Mouse (Mus musculus) neural tube, embryonic 15.5 days (tissue): ENCODE data around the gene Gm11146. TPM values are rescaled to one million over a fixed set of nuclear protein-coding genes. Genes with fewer than 3 reads are reported as not detected.

Experiments used
- ATAC-seq: fragments of 200-750 bp; cut with Nextera tagmentation; 2 replicates; pipeline ENCODE4 v1.8.0; 2017; ENCODE audit warnings: mild to moderate bottlenecking, moderate TSS enrichment, moderate library complexity; ENCODE audit not compliant: low FRiP score
- H3K27ac ChIP-seq: fragments of 300-500 bp; sonication (generic); replicated peaks from 2 replicates; pipeline ENCODE4 v1.5.1; 2015; ENCODE audit warnings: mild to moderate bottlenecking, inconsistent platforms
- H3K27me3 ChIP-seq: fragments of 300-500 bp; sonication (generic); replicated peaks from 2 replicates; pipeline ENCODE4 v1.6.1; 2015; ENCODE audit warnings: inconsistent platforms
- H3K36me3 ChIP-seq: fragments of 300-500 bp; sonication (generic); 2 replicates; pipeline ENCODE4 v1.6.1; 2015; ENCODE audit warnings: inconsistent platforms
- H3K4me1 ChIP-seq: fragments of 300-500 bp; sonication (generic); 2 replicates; pipeline ENCODE4 v1.6.1; 2015; ENCODE audit warnings: inconsistent platforms
- H3K4me2 ChIP-seq: fragments of 300-500 bp; sonication (generic); 2 replicates; pipeline ENCODE4 v1.6.1; 2015; ENCODE audit warnings: inconsistent platforms, mild to moderate bottlenecking, moderate library complexity
- H3K4me3 ChIP-seq: fragments of 300-500 bp; sonication (generic); replicated peaks from 2 replicates; pipeline ENCODE4 v1.5.1; 2015; ENCODE audit warnings: mild to moderate bottlenecking, inconsistent platforms
- H3K9ac ChIP-seq: fragments of 300-500 bp; sonication (generic); replicated peaks from 2 replicates; pipeline ENCODE4 v1.6.1; 2015; ENCODE audit warnings: mild to moderate bottlenecking, inconsistent platforms
- H3K9me3 ChIP-seq: fragments of 300-500 bp; sonication (generic); replicated peaks from 2 replicates; pipeline ENCODE4 v1.6.1; 2016; ENCODE audit warnings: inconsistent platforms
- WGBS: fragments of 180-500 bp; shearing (Covaris S2); methylation state at CpG from one replicate; pipeline ENCODE4 v1.1.7; 2015; ENCODE audit warnings: mixed read lengths; 5-methylcytosine and 5-hydroxymethylcytosine counted together
- polyA plus RNA-seq: library from polyadenylated mRNA; unstranded; fragments of >200 nt; fragmentation: Nextera tagmentation; extraction: Ambion mirVana; gene quantifications from 2 replicates; pipeline ENCODE4 v1.2.1, GENCODE M21; 2015

Gene Gm11146
- polyA plus RNA-seq, result not detected in 2 replicates

DNA sequence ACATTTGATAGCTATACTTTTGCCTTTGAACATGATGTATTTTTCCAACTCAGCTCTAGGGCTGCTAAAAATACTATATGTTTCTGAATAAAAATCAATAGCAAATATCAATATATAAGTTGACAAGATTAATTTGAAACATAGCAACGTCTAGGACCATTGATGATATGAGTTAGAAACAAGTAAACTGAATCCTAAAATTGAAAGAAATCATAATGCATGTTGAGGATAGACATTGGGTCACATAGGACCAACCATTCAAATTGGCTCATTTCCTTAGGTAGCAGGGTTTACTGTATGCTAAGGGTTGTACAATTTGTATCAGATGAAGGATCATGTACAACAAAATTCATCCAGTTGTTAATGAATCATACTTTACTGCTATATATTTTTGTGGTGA, at the start of gene Gm11146:
Gene Gm11146 (minus strand): TSS at position 101 of the 400 bp plus-strand sequence.
- Histone ChIP-seq H3K9me3 (no peaks in the 10 kb centered on the region), H3K4me3 (no peak within 1 kb of the TSS), H3K36me3 (no peaks in the 10 kb centered on the region), H3K4me1 (no peaks in the 10 kb centered on the region), H3K9ac (no peak within 1 kb of the TSS), H3K4me2 (no peak within 1 kb of the TSS), H3K27me3 (no peaks in the 10 kb centered on the region), H3K27ac (peak within 1 kb of the TSS; percentile 30; the same call in 1 of the 2 replicates)
- no peak for ATAC-seq
- WGBS, result 84% methylated on average over 1 of the region's 1 CpGs

DNA sequence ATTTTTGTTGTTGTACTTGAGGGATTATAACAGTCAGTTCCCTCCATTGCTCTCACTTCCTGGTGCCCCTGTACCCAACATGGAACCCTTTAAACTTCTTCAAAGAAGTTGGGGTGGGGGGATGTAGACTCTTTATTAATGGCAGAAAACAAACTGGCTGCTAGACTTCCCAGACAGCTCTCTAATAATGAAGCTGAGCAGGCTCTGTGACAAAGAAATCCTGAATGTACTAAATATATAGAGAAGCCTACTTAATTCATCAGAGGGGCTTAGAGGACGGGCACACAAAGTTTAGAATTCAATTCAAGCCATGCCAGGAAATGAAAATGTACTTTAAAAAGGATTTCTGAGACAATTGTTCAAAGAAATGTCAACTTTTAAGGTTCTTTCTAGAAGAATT, 48.7 kb upstream of the Gm11146 start:
- ATAC-seq, result no peak
- Histone ChIP-seq H3K4me2 (no peak overlapping the region), H3K27ac (peak overlapping the region; percentile 58; the same call in 1 of the 2 replicates), H3K4me1 (peaks cover 20% of the 10 kb centered on the region), H3K4me3 (no peak overlapping the region), H3K9ac (no peak overlapping the region), H3K36me3 (no peaks in the 10 kb centered on the region), H3K27me3 (no peaks in the 10 kb centered on the region), H3K9me3 (no peaks in the 10 kb centered on the region)
- WGBS, result 53% methylated on average over 1 of the region's 1 CpGs

DNA sequence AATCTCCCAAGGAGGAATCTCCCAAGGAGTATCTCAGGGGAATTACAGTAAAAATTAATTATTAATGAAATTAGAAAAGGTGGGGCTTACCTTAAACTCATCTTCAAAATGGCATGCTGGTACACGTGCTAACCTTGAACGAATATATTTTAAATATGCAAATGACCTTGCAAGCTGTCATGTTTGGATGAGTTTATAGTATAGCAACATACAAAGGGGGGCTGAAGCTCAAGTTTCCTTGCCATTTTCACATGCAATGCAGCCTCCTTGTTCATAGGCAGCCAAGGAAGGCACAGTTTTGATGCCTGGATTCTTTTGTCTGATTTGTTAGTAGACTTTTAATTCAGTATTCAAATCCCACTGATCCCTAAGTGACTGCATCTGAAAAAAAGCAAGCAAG, 47.1 kb upstream of the Gm11146 start:
- peak overlapping the region; percentile 35; the same call in 1 of the 2 replicates for H3K4me2 ChIP-seq
- H3K4me1 ChIP-seq, result peaks cover 20% of the 10 kb centered on the region
- no peaks in the 10 kb centered on the region for H3K27me3 ChIP-seq
- H3K27ac ChIP-seq, result peak overlapping the region; percentile 71
- 21% methylated on average over 2 of the region's 2 CpGs for WGBS
- H3K4me3 ChIP-seq, result no peak overlapping the region
- H3K9ac ChIP-seq, result no peak overlapping the region
- H3K36me3 ChIP-seq, result no peaks in the 10 kb centered on the region
- no peaks in the 10 kb centered on the region for H3K9me3 ChIP-seq
- no peak for ATAC-seq

DNA sequence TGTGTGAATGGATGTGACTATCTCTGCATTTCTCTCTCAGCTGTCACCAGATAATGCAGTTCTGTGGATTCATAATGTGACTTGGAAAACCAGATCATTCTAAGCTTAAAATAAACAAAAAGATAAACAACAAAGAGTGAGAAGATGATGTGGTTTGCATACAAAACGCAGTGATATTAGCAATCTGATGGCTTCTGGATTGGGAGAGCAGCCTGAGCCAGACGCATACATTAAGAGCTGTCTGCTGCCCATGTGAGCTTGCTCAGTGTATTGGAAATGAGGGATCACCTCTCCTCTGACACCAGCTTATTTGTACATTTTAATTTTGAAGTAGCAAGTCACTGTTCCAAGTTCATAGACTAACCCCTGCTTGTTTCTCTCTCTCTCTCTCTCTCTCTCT, 46.3 kb upstream of the Gm11146 start:
- peaks cover 25% of the 10 kb centered on the region for H3K4me1 ChIP-seq
- no peak overlapping the region for H3K4me3 ChIP-seq
- H3K4me2 ChIP-seq, result peak overlapping the region; percentile 35
- peak overlapping the region; percentile 78 for H3K27ac ChIP-seq
- no peak overlapping the region for H3K9ac ChIP-seq
- ATAC-seq, result no peak
- no peaks in the 10 kb centered on the region for H3K9me3 ChIP-seq
- no peaks in the 10 kb centered on the region for H3K36me3 ChIP-seq
- 9% methylated on average over 2 of the region's 2 CpGs for WGBS
- H3K27me3 ChIP-seq, result no peaks in the 10 kb centered on the region

DNA sequence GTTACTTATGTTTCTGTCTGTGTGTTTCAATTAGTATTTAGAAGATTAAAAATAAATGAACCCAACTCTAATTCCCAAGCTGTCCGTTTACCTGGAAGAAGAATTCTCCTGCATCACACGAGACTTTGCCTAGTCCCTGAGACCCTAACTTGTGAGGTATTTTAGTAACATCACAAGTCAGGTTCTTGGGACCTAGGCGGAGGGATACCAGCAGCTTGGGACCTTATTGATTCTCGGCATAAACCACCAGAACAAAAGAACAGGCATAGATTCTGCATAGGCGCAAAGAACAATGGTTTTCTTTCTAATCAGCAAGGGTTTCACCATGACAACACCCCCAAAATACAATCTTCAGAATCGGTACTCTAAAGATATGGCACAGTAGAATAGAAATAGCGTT, 44.3 kb upstream of the Gm11146 start:
- Histone ChIP-seq H3K9me3 (no peaks in the 10 kb centered on the region), H3K4me2 (peak overlapping the region; percentile 52), H3K27ac (peak overlapping the region; percentile 87), H3K27me3 (no peaks in the 10 kb centered on the region), H3K4me3 (peak overlapping the region; percentile 31), H3K4me1 (peaks cover 36% of the 10 kb centered on the region), H3K9ac (peak overlapping the region; percentile 34), H3K36me3 (no peaks in the 10 kb centered on the region)
- ATAC-seq, result no peak
- 43% methylated on average over 7 of the region's 7 CpGs for WGBS

DNA sequence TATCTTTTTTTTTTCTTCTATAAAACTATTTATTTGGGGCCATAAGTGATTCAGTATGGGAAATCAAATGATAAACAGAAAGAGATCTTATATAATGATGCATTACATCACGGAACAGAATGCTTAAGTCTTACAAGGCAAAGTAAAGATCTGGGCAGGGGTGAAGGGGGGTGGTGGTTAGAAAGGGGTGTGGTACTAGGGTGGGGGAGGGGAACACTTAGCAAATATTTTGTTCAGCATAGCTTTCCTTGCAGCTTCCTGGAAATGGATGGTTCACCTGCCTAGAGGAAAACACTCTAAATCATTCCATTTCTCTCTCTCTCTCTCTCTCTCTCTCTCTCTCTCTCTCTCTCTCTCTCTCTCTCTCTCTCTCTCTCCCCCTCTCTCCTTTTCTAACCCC, 43.1 kb upstream of the Gm11146 start:
- peaks cover 32% of the 10 kb centered on the region for H3K4me1 ChIP-seq
- peak overlapping the region; percentile 38 for H3K9ac ChIP-seq
- peak overlapping the region; percentile 34 for H3K4me3 ChIP-seq
- peak overlapping the region; percentile 82 for H3K27ac ChIP-seq
- H3K27me3 ChIP-seq, result no peaks in the 10 kb centered on the region
- no peaks in the 10 kb centered on the region for H3K36me3 ChIP-seq
- WGBS, result 28% methylated on average over 1 of the region's 1 CpGs
- H3K4me2 ChIP-seq, result peak overlapping the region; percentile 71
- ATAC-seq, result peak; percentile 29; the same call in 1 of the 2 replicates
- H3K9me3 ChIP-seq, result no peaks in the 10 kb centered on the region

DNA sequence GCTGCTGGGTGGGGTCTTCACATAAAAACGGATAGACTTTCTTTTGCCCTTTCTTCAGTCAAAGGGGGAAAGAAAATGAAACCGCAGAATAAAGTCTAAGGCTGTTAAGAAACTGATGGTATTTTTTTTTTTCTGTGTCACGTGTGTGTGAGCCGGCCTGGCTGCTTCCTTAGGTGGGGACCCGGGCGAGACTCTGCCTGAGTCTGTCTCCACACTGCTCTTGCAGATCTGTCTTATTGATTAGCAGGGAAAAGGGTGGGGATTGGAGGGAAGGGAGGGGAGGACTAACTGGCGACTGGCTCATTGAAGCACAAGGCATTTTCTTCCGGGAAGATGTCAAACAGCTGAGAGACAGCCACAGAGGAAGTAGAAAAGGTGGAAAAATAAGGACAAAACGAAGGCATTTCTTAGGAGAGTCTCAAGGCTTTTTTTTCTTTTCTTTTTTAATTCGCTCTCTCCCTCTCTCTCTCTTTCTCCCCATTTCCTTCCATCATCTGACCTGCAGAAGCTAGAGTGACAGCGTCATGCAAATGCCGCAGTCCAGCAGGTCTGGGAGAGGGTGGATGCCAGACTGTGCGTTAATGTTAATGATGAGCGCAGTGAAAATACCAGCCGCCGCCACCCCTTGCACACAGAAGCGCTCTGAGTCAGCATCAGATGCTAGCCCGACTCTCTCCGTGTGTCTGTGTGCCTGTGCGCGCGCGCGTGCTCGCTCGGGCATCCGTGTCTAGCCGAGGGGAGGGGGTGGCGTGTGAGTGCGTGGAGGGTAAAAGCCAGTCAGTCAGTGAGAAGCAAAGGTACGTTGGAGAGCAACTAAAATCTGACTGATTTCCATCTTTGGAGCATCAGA, 42.2 kb upstream of the Gm11146 start:
- Histone ChIP-seq H3K36me3 (no peaks in the 10 kb centered on the region), H3K27ac (peak overlapping the region; percentile 98), H3K27me3 (no peaks in the 10 kb centered on the region), H3K4me3 (peak overlapping the region; percentile 48), H3K4me2 (peak overlapping the region; percentile 71), H3K9me3 (no peaks in the 10 kb centered on the region), H3K4me1 (peaks cover 29% of the 10 kb centered on the region), H3K9ac (peak overlapping the region; percentile 70)
- peak; percentile 94 for ATAC-seq
- WGBS, result 2% methylated on average over 31 of the region's 31 CpGs

DNA sequence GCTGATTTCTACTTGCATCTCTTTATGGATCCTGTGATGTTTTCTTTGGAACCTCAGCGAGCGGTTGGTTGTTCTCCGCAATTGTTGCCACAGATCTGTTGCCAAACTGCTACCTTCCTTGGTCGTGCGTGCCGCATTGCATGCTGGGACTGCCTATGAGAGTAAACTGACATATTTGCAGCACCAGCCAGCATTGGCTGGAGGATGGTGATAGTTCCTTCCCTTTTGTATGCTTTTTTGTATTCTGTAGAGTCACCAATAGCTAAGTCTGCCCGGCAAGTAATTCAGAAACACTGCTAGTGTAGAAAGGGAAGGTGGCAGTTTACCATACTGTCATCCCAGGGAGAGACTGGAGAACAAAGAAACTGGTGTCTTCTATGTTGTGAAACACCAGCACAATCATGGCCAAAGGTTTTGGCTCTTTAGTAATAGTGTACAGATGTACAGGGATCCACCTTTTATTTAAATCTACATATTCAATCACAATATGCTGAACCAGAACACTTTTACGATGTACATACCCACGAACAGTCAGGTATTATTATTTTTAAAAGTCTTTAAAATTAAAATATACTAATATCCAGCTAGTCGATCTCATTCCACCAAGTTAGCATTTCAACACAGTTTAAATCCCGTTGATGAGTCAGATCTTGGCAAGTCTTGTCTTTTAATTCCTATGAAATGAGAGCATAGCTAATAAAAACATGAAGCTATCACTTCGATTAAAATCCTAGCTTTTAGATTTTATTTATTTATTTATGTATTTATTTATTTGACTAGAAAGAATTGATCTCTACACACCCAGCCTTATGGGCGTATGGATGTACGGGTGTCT, 41.4 kb upstream of the Gm11146 start:
- Histone ChIP-seq H3K4me1 (peaks cover 26% of the 10 kb centered on the region), H3K27ac (peak overlapping the region; percentile 98), H3K4me3 (peak overlapping the region; percentile 48), H3K9ac (peak overlapping the region; percentile 70), H3K36me3 (no peaks in the 10 kb centered on the region), H3K27me3 (no peaks in the 10 kb centered on the region), H3K9me3 (no peaks in the 10 kb centered on the region), H3K4me2 (peak overlapping the region; percentile 71)
- 55% methylated on average over 14 of the region's 14 CpGs for WGBS
- ATAC-seq, result no peak

DNA sequence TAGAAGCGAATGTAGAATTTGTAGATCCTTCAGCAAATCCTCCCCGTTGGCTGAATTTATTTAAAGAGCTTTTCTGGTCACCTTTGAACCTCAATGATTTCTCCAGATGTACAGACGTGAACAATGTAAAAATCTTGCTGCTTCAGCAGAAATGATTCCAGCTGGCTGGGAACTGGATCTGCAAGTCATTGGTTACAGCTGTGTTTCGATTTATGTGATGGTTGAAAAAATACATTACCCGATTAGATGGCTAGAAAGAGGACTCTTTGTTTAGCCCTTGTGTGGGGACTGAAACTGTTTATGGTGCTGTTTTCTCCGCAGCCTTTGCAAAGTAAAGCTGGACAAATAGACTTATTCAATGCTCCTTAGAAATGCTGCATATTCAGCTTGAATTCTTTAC, 34.6 kb upstream of the Gm11146 start:
- Histone ChIP-seq H3K4me2 (peak overlapping the region; percentile 23), H3K9me3 (no peaks in the 10 kb centered on the region), H3K4me3 (no peak overlapping the region), H3K27me3 (no peaks in the 10 kb centered on the region), H3K27ac (peak overlapping the region; percentile 81), H3K36me3 (no peaks in the 10 kb centered on the region), H3K9ac (no peak overlapping the region), H3K4me1 (peaks cover 10% of the 10 kb centered on the region)
- no peak; the same call in 1 of the 2 replicates for ATAC-seq
- 14% methylated on average over 6 of the region's 6 CpGs for WGBS

DNA sequence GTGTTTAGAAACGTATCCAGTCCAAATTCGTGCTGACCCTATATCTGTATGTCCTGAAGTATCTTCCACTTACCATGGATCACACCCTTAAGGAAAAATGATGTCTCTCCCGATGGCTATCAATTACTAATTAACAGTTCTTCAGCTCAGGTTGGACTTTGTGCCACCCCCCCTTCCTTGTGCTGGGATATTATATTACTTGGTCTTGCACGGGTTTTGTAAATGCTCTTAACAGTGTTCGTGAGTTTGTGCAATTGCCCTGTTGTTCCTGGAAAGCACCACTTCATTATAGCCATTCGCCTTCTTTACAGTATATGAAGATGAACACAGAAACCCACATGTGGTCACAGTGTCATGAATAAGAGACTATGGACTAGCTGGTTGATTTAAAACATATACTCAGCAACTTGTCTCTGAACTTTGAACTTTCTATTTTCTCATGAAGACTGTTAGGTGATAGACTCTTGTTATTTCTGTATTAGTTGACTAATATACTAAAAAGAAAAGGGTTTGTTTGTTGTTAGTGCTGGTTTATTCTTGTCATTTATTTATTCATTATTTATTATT, 30.5 kb upstream of the Gm11146 start:
- H3K27ac ChIP-seq, result no peak overlapping the region
- no peak for ATAC-seq
- H3K4me1 ChIP-seq, result peaks cover 14% of the 10 kb centered on the region
- no peaks in the 10 kb centered on the region for H3K9me3 ChIP-seq
- H3K27me3 ChIP-seq, result no peaks in the 10 kb centered on the region
- H3K9ac ChIP-seq, result no peak overlapping the region
- H3K4me3 ChIP-seq, result no peak overlapping the region
- H3K4me2 ChIP-seq, result no peak overlapping the region
- 77% methylated on average over 6 of the region's 6 CpGs for WGBS
- no peaks in the 10 kb centered on the region for H3K36me3 ChIP-seq

DNA sequence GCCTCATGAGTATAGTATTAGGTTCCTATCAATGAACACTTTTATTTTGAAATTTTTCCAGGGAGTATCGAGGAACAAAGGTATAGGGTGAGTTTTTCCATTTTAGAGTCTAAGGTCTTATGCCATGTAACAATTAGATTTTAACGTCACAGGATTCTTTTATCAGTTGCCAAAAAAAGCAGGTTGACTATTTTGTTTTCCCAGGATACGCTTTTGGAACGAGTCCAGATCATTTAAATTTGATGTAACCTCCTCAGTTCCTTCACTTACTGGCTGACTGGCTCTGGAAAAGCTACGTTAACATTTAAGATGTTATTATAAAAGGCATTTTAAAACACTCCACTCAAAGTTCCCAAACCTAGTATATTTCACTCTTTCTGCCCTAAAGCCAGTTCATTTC, 20.8 kb upstream of the Gm11146 start:
- no peaks in the 10 kb centered on the region for H3K27me3 ChIP-seq
- H3K9ac ChIP-seq, result no peak overlapping the region
- ATAC-seq, result no peak
- no peak overlapping the region for H3K4me3 ChIP-seq
- no peaks in the 10 kb centered on the region for H3K36me3 ChIP-seq
- H3K4me1 ChIP-seq, result 0 out of 2 replicates have a peak, but pooled peaks cover 3% of the 10 kb centered on the region
- WGBS, result 44% methylated on average over 5 of the region's 5 CpGs
- H3K9me3 ChIP-seq, result no peaks in the 10 kb centered on the region
- H3K27ac ChIP-seq, result no peak overlapping the region
- no peak overlapping the region for H3K4me2 ChIP-seq
